Mouse (Mus musculus): ENCODE data around the gene Hspa12b.
A peak's percentile ranks its signal among the peaks of the same experiment; 100 is the strongest.
"Not testable (repeated sequence)": the region's sequence is repeated elsewhere in the genome, so short reads cannot be mapped to it uniquely, and the experiment has no call there.

The Hspa12b gene

DNA sequence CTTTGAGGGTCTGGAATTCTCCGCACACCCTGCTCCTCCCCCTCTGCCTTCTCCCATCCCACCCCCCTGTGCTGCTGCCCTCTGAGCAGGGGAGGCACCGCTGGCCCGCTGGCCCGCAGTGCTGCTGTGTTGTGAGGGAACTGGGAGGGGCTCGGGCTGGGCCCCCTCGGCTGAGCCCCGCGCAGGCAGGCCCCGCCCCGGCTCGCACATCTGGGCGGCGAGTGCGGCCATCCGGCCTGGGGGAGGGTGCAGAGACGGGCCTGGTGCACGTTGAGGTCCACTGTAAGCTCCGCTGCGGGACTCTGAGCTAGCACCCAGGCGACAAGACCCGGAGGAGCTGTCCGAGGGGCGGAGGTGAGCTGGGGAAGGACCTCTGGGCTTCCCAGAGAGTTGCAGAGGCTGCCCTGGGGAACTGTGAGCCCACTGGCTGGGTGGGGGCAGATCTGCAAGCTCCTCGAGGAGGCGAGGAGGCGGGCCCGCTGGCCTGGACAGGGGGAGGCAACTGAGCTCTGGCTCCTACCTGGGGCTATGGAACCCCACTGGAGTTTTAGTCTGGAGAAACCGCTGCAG, at the start of gene Hspa12b:
TSS of gene Hspa12b (plus strand) at position 120 of the 570 bp plus-strand sequence.
- no peak for DNase-seq (ENCODE audit: low spot score in 2 of 2)

DNA sequence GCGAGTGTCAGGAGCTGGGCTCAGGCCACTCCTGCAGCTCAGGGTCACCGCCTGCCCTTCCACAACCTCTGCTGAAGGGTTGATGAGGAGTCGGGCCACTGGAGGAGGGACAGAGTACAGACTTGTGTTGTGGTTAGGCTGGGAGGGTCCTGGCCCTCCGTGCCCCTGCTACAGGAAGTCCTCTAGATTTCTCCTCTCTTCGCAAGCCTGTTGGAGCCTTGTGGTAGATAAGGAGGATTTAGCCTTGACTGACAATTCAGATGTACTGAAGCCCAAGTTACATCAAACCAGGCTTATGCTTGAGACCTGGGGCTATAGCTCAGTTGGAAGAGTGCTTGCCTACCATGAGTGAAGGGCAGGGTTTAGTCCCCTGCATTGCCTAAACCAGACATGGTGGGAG, 46.6 kb upstream of the Hspa12b start:
- no peak for DNase-seq (ENCODE audit: low spot score in 2 of 2)

GRCm38 (mm10) chr2:131084206-131084605, 42.9 kb upstream of the Hspa12b start:
- DNase-seq (ENCODE audit: low spot score in 2 of 2): no peak

- DNase-seq (ENCODE audit: low spot score in 2 of 2): no peak
Observed at GRCm38 (mm10) chr2:131086667-131087390, 40.3 kb upstream of the Hspa12b start, which contains the start of gene Siglec1. Gene Siglec1, minus strand, starts transcription at chr2:131086765.

DNA sequence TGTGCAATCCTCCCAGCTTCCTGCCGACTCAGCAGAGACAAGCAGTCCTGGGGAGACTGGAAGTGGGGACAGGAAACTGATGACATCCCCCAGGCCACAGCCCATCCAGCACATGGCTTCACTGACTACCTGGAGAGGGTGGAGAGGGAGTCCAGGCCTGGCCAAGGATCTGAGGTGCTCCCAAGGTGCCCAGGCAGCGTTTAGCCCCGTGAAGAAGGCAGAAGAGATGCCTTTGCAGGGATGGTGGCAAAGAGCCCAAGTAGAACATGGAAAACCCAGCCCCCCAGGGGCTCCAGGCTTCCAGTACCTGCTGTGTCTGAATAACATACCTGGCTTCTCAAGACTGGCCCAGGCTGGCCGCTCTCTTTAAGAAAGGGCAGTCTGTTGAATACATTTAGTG, 38.5 kb upstream of the Hspa12b start:
- no peak for DNase-seq (ENCODE audit: low spot score in 2 of 2)

GRCm38 (mm10) chr2:131089634-131090033, 37.4 kb upstream of the Hspa12b start:
- DNase-seq (ENCODE audit: low spot score in 2 of 2): no peak

DNA sequence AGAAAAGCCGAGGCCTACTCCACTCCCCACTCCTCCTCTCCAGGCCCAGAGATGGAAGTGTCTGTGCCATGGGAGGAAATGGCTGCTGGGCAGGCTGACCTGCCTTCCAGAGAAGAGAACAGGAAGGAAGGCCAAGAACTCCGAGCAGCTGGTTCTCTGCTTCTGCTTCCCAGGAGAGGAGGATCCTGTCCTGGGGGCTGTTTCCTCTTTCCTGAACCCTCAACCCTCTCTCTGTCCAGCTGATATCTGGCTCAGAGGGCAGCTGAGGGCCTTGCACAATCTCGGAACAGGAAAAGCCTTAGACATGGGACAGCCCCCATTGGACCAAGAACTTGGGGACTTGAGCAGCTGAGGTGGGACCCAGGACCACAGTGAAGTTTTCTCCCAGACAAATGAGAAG, 36.2 kb upstream of the Hspa12b start:
- no peak for DNase-seq (ENCODE audit: low spot score in 2 of 2)

DNA sequence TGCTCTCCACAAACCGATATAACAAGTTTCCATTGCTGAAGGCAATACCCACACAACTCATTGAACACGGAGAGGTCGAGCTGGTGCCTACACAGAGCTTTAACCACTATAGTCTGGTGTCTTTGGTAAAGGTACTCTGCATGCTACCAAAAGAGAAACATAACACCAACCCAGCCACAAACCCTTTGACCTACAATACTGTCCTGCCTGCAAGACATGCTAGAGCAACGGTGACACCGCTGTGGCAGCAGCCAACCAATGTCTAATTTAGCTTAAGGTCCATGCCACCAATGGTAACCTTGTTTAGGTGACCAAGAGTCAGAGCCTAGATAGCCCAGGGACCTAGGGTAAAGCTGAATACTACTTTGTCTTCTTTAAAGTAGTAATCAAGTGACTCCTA, 33.5 kb upstream of the Hspa12b start:
- no peak for DNase-seq (ENCODE audit: low spot score in 2 of 2)

DNA sequence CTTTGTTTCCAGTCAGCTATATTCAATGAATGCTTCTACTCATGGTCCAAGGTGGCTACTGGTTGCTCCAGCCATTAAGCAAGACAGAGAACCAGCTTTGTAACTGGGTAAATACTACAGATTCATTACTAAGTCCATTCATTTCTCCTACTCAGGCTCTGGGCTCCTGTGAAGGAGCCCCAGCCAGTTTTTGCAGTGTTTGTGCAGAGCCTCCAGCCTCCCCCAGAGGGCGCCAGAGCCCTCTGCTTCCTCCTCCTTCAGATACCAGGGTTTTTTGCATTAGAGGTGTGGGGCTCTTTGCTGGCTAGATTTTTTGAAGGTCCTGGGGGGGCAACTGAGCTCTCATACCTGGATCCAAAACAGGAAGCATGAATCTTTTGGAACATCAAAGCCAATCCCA, 32.3 kb upstream of the Hspa12b start:
- DNase-seq (ENCODE audit: low spot score in 2 of 2): peak; percentile 33 to 68

DNA sequence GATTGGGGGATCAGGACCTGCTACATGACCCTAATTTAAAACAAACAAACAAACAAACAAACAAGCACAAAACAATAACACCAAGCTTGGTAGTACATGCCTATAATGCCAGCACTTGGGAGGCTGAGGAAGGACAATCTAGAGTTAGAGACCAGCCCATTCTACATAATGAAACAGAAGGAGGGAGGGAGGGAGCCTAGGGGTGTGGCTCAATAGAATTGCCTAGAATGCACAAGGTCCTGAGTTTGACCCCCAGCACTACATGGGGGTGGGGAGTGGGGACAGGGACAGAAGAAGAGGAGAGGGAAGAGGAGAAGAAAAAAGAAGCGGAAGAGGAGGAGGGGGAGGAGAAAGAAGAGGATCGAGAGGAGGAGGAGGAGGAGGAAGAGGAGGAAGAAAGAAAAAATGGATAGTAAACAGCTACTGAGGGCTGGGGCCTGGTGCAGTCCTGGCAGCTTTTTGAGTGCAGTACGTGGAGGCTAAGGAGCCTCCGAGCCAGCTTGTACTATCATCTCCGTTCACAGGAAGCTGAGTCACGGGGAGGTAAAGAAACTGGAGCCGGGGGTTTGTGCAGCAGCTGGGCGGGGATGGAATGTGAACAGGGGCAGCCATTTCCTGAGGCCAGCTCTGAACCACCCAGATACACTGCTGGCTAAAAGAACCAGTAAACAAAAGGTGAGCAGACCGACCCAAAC, 30.8 kb upstream of the Hspa12b start:
- DNase-seq (ENCODE audit: low spot score in 2 of 2): peak in 1 of 2 experiments; percentile 15

DNA sequence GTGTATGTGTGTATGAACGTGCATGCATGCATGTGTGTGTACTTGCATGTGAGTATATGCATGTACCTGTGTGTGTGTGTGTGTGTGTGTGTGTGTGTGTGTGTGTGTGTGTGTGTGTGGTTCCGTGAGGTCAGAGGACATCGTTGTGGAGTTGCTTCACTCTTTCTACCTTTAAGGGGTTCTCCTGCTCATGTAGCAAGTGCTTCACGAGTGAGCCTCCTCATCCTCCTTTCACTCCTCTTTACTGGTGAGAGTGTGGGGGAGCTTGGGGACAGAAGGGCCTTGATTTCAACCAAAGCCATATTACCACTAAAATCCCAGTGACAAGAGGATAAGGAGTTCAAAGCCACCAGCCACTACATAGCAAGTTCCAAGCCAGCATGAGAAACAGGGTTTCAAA, 30.0 kb upstream of the Hspa12b start:
- no peak for DNase-seq (ENCODE audit: low spot score in 2 of 2)

- DNase-seq (ENCODE audit: low spot score in 2 of 2): no peak
Observed at GRCm38 (mm10) chr2:131101530-131101929, 25.6 kb upstream of the Hspa12b start.

DNA sequence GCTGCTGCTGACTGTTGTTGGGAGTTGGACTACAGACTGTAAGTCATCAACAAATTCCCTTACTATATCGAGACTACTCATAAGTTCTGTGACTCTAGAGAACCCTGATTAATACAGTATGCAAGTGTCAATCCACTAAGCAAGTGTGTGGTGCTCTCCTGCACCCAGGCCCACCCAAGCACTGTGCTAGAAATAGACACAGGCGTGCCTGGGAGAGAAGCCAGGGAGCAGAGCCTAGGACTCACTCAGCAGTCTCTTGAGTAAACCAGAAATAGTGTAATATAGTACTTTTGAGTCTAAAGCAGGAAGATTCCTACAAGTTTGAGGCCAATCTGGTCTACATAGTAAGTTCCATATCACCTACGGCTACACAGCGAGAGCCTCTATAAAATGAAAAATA, 23.1 kb upstream of the Hspa12b start:
- DNase-seq (ENCODE audit: low spot score in 2 of 2): no peak

- not testable (repeated sequence) for DNase-seq (ENCODE audit: low spot score in 2 of 2)
Observed at GRCm38 (mm10) chr2:131105061-131105460, 22.0 kb upstream of the Hspa12b start.

DNA sequence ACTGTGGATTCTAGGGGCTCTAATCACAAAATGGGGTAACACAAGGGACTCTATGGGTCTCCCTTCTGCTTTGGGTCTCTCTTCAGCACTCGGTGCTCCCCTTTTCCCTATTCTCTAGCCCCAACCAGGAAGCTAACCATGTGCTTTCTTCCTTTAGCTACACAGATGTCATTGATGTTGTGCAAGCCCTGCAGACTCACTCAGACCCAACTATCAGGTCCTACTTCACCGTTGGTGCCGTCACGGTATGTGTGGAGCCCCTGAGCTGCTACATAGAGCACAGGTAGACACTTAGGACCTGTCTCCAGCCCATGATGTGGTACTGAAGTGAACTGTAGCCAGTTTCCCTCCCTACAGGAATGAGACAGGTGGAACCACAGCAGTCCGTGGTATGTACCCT, 21.1 kb upstream of the Hspa12b start:
- DNase-seq (ENCODE audit: low spot score in 2 of 2): no peak

DNA sequence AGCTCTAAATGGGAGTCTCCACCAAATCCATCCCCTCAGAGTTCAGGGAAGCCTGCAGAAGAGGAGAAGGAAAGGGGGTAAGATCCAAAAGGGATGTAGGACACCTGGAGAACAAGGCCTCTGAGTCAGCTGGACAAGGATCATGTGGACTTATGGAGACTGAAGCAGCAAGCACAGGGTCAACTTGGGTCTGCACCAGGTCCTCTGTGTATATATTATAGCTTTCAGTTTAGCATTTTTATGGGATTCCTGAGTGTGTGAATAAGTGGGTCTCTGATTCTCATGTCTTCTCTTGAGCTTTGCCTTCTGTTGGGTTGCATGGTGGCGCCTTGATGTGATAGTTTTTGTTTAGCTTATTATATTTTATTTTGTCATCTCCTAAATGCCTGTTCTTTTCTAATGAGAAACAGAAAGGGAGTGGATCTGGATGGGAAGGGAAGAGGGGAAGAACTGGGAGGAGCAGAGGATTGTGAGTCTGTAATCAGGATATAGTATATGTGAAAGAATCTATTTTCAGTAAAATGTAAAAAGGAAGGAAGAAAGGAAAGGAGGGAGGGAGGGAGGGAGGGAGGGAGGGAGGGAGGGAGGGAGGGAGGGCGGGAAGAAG, 8.0 kb upstream of the Hspa12b start:
- no peak for DNase-seq (ENCODE audit: low spot score in 2 of 2)

- DNase-seq (ENCODE audit: low spot score in 2 of 2): no peak
Observed at GRCm38 (mm10) chr2:131124166-131124565, 2.9 kb upstream of the Hspa12b start.

DNA sequence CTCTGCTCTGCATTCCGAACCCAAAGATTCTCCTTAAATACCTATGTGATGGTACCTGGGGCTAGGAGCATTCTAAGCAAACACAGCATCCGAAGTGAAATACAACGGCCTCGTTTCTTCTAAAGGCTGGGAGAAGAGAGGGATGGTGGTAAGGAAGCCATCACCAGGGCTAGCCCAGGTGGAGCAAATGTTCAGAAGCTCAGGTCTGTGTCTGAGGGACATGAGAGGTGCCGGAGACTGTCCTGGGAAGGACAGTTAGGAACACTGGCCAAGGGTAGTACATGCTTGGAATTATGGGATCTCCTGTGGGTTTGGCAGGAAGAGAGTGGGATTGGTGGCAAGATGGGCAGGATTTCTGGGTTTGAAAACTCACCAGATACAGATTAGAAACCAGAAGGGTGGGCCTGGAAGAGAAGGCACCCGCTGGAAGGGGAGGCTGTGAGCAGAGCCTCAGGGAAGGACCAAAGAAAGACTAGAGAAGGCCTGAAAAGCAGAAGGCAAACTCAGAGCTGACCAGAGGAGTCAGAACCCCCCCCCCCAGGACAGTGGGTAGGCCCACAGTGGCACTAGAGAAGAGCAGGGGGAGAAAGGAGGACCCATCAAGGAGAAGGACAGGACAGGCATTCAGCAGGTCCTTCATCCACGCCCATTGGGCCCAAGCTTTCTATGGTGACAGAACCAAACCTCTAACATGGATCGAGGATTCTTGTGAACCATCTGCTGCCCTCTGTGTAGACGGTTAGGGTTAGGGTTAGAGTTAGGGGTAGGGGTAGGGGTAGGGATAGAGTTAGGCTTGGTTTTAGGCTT, 1.7 kb upstream of the Hspa12b start:
- no peak for DNase-seq (ENCODE audit: low spot score in 2 of 2)

DNA sequence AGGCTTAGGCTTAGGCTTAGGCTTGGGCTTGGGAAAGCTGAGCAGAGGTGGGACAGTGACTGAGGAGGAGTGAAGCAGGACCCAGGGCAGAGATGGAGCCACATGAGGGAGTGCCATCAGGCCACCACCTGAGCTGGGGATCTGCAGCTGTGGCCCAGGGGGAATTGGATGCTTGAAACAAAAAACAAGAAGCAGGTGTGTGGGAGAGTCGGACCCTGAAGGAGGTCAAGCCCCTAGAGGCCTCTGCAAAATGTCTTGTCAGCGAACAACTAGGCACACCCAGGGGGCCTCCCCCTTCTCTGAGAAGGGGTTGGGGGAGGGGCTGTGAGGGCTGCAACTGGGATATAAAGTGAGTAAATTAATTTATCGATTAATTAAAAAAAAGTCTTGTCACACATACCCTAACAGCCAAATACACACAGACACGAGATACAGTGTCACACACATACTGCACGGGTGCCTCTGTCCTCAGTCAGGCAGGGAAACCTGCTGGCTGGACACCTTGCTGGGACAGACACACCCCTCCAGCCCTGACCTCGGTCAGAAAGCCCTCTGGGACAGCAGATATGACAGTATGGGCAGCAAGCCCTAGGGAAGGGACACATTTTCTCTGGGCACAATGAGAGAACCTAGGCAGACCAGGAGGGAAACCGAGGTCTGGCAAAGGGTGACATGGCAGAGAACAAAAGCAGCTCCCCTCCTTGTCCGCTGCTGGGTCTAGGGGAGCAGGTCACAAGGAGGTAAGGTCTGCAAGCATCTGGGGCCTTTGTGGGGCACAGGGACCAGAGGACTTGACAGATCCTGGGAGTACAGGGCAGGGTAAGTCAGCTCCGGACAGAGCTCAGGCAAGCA, 890 bp upstream of the Hspa12b start:
- no peak for DNase-seq (ENCODE audit: low spot score in 2 of 2)

DNA sequence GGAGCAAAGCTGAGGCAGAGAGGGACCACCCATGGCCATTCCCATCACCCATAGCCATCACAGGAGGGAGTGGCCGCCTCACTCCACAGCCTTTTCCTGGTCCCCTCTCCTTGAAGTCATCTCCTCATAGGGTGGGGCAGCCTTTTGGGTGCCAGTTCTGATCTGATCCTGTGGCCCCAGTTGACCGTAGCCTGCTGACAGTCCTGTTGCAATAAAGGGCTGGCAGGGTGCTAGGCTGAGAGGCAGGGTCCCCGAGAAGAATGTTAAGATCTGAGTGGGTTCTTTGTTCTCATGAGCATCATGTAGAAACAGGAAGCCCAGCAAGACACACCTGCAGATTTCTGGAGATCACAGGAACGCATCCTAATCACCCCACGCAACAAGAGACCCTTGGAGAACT, 1.1 kb downstream of the Hspa12b start:
- DNase-seq (ENCODE audit: low spot score in 2 of 2): no peak

GRCm38 (mm10) chr2:131128636-131129157, 1.6 kb downstream of the Hspa12b start:
- DNase-seq (ENCODE audit: low spot score in 2 of 2): no peak
